Mouse (Mus musculus) adrenal gland, adult 2 months (tissue): ENCODE results near the gene Dctn1. TPM values are rescaled to one million over a fixed set of nuclear protein-coding genes. Genes with fewer than 3 reads are reported as not detected.

Source experiments
- DNase-seq: peaks from one replicate; pipeline ENCODE4 v3.0.0; 2021
- long read RNA-seq: library from polyadenylated mRNA; stranded (forward); transcript quantifications from one replicate; pipeline ENCODE4 v2.0.0, GENCODE M21; 2021
- polyA plus RNA-seq: library from polyadenylated mRNA; depleted of rRNA; stranded (reverse); fragments of >200 nt; gene quantifications from 2 replicates; pipeline ENCODE4 v1.2.3, GENCODE M21; 2012; rRNA removed
- total RNA-seq, 2 experiments: library from RNA; stranded (reverse); gene quantifications; 2 replicates each; pipeline ENCODE4 v1.2.3; 2021

Gene Dctn1
- total RNA-seq (100 to 1,000 TPM; 135 to 138 TPM), polyA plus RNA-seq (210 and 211 TPM in 2 replicates)
- long read RNA-seq, full-length matches to known transcripts: 111 of 201 reads
- long read RNA-seq, partial matches to known transcripts: 35 of 201 reads
- long read RNA-seq, other reads (novel, unspliced or antisense): 55 of 201 reads

DNA sequence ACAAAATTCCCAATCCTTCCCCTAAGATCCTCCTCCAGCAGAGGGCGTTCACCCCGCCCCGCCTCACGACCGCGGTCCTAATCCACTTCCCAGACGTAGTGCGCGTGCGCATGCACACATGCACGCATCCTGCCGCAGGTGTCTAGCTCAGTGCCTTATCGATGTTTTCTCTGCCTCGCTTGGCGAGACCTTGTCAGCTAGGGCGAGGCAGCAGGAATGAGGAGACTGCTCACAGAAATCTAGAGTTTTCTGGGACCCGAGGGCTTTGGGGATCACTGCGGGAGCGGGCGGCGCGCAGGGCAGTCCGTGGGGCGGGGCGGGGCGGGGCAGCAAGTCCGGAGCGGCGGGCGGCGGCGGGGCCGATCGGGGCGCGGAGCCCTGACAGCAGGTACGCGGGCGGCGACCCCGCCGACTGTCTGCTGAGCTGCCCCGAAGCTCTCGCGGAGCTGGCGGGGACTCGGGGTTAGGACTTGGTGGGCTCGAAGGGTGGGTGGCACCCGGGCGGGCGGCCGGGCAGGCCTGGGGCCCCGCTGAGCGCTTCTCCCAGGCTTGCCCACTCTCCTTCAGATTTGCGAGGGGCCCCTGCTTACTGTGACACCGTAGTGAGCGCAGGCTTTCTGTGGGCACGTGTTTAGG, at the start of gene Dctn1:
TSS of gene Dctn1 (plus strand) at position 314 of the 636 bp plus-strand sequence.
- DNase-seq: peak; percentile 95

GRCm38 (mm10) chr6:83116373-83117164, 49.2 kb upstream of the Dctn1 start:
- no peak for DNase-seq

DNA sequence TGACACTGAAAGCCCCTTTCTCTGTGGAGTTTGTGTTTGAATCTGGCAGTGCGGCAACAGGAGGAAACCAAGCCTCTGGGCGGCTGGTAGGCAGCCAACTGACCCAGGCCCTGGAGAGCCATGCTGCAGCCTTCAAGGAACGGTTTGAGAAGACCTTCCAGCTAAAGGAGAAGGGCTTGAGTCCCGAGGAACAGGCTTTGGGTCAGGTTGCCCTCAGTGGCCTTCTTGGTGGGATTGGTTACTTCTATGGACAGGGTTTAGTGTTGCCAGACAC, 48.6 kb upstream of the Dctn1 start:
- no peak for DNase-seq

DNA sequence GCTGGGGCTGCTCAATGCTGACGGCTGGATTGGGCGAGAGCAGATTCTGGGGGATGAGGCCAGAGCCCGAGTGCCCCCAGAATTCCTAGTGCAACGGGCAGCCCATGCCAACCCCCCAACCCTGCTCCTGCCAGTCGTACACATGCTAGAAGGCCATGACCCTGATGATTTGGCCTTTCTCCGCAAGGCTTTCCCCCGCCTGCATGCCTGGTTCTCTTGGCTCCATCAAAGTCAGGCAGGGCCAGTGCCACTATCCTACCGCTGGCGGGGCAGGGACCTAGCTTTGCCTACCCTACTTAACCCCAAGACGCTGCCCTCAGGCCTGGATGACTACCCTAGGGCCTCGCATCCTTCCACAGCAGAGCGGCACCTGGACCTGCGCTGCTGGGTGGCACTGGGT, 48.1 kb upstream of the Dctn1 start:
- peak; percentile 62 for DNase-seq

DNA sequence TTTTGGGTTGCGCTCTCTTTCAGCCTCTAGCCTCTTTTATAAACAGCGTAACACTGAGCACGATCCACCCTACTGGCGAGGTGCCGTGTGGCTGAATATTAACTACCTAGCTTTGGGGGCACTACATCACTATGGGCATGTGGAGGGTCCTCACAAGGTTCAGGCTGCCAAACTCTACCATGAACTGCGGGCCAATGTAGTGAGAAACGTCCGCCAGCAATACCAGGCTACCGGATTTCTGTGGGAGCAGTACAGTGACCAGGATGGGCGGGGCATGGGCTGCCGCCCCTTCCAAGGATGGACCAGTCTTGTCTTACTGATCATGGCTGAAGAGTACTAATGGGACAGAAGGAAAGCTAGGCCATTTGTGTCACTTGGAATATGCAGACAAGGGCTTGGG, 47.4 kb upstream of the Dctn1 start:
- no peak for DNase-seq

DNA sequence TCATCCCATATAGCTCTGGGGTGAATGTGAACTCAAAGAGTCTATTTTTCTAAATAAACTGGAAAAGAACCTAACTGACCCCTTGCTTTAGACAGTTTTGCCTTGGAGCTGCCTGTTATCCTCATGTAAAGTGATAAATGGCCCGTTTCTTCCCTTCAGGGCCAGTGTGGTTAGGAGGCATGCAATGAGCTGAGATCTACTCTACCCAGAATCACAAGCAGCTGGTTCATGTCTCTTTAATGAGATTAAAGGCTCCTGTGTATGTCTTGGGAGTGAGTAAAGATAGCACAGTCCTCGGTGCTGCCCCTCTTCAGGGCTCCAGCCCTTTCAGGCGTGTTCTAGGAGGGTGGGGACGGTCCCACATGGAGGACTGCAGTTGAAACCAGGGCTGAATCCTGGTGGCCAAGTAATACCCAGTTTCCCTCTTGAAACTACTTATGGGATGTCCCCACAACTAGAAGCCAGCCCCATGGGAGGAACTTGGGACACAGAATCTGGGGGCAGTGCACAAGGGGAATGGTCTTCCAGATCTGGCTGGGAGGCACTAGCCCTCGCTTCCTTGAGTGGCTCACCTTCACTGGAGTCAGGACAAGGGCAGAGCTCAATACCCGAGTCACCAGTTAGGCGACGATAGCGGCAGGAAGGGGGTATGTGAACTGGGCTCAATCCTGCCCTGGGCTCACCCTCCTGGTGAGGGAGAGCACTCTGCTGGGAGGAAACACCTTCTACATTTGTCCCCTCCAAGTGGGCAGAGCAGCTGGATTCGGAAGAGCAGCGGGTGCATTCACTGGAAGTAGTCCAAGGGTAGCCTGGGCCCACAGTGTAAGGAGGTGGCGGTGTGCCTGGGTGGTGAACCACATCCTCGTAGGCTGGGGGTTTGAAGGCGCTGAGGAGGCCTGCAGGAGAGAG, 46.6 kb upstream of the Dctn1 start:
- no peak for DNase-seq

- DNase-seq: peak; percentile 47
These were observed 46.0 kb upstream of the Dctn1 start for GRCm38 (mm10) chr6:83119734-83120051.

- peak; percentile 98 for DNase-seq
These were observed 44.5 kb upstream of the Dctn1 start, which contains the start of gene Wbp1 for GRCm38 (mm10) chr6:83120930-83121862. Wbp1 (minus strand) TSS chr6:83121559.

DNA sequence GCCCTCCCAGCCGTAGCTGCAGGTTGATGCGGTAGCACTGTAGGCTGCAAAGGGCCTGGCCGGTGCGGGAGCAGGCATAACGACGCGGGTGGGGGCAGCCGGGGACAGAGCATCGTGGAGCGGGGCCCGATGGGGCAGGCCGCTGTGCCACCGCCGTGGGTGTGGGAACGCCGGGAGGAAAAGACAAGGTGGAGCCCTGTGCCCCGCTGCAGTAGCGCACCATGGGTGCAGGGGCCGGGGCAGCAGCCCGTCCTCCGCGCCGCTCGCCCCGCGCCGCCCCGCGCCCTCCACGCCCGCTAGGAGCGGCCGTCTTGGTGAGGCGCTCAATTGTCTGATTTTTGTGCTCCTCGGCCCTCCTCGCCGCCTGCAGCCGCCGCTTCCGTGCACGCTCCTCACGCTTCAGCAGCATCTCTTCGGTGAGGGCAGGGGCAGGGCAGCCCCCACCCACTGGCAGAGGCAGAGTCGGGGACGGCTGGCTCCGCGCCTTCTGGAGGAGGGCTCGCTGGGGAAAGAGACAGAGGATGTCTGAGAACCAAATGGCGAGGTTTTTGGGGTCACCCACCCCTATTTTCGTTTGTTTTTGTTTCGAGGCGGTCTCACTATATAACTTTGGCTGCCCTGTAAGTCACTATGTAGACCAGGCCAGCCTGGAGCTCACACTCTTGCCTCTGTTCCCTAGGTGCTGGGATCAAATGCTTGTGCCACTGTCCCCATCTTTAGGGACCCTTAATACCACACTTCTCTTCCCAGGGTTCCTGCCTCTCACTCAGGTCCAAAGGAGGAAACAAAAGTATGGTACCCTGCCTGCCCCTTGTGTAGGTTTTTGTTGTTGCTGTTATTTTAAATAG, 43.6 kb upstream of the Dctn1 start:
- DNase-seq: no peak

GRCm38 (mm10) chr6:83122961-83123360, 42.8 kb upstream of the Dctn1 start:
- no peak for DNase-seq

DNA sequence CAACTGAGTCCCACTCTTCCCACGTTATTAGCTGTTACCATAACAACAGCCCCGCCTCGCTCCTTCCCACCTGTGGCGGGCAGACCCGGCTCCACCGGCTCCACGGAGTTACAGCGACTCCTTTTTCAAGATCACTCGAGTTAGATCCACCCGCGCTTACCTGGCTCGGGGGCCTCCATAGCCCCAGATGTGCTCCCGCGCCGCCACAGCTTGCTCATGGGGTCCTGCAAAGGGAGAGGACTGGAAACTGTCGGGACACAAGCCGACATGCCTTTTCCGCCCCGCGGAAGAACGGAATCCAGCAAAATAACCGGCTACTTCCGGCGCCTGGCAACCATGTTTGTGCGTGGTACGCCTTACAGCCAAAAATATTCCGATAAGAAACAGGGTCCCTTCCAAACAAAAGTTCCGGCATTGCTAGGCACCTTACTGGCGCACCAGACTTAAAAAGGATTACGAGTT, 40.8 kb upstream of the Dctn1 start:
- DNase-seq: peak; percentile 93

GRCm38 (mm10) chr6:83125331-83125730, 40.4 kb upstream of the Dctn1 start, which contains the start of gene Ino80b:
Ino80b (minus strand) TSS chr6:83125431.
- no peak for DNase-seq

DNA sequence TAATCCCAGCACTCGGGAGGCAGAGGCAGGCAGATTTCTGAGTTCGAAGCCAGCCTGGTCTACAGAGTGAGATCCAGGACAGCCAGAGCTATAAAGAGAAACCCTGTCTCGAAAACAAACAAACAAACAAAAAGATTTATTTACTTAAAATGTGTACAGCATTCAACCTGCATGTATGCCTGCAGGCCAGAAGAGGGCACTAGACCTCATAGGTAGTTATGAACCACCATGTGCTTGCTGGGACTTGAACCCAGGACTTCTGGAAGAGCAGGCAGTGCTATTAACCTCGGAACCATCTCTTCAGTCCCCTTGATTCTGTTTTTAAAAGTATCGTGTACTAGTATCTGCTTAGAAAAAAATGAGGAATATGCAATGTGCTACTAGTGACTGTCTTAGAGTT, 38.3 kb upstream of the Dctn1 start:
- no peak for DNase-seq

DNA sequence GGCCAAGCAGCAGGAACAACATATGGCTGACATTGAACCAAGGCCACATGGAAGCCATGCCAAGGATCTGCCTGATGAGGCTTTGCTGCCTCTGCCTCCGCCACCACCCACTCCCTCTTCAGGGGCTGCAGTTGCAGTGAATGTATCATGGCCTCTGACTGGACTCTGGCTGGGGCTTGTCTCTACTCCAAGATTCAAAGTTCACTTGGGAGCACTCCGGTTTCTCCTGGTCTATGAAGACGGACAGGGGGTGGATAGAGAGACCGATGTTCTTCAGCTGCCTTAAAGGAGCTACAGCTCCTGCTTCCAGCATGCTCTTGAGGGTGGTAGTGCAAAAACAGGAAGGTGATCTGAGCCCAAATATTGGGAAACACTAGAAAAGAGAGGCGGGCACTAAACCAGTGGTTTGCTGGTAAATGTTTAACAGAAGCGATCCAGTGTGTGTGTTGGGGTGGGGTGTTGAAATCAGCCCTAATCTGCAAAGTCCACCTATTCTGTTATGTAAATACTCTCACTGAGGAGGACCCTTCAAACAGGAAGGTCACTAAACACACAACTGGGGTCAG, 34.2 kb upstream of the Dctn1 start:
- no peak for DNase-seq

DNA sequence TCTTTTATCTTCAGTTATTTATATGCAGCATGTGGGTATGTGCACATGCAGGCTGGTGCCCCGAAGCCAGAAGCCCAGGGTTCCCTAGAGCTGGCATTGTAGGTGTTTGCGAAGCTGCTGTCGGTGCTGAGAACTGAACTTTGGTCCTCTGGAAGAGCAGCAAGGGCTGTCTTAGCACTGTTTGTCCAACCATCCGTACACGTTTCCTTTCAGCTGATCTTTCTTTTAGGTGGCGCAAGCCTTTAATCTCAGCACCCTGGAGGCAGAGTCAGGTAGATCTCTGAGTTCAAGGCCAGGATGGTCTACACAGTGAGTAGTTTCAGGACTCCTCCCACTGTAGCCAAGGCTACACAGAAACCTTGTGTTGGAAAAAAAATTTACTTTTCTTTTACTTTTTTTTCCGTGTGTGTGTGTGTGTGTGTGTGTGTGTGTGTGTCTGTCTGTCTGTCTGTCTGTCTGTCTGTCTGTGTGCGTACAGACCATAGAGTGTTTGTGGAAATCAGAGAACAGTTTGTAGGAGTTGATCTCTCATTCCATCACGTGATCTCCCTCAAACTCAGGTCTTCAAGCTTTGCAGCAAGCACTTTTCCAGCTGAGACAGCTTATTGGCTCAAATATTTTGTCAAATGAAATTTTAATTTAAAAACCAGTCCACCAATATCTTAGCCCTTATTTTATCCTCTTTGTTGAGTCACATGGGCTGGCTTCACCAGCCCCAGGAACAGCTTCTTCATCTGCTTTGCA, 33.4 kb upstream of the Dctn1 start:
- DNase-seq: no peak

DNA sequence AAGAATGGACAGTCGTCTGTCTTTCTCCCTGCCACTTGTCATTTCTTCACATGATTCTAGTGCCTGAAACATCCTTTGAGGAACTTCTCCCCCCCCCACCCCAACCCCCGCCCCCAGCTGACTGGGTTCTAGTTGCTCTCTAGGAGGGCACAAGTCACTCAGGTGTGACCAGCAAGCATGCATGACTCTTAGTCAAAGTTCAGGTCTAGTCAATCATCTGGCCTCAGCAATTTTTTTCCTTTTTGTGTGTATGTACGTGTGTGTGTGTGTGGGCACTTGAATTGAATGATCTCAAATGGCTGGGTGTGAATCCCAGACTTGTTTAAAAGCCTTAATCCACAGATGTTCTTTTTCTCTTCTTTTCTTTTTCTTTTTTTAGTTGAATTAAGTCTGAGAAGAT, 31.5 kb upstream of the Dctn1 start:
- no peak for DNase-seq

GRCm38 (mm10) chr6:83134951-83135513, 30.7 kb upstream of the Dctn1 start, which contains the start of gene Rtkn:
Rtkn (plus strand) TSS chr6:83135463.
- no peak for DNase-seq

DNA sequence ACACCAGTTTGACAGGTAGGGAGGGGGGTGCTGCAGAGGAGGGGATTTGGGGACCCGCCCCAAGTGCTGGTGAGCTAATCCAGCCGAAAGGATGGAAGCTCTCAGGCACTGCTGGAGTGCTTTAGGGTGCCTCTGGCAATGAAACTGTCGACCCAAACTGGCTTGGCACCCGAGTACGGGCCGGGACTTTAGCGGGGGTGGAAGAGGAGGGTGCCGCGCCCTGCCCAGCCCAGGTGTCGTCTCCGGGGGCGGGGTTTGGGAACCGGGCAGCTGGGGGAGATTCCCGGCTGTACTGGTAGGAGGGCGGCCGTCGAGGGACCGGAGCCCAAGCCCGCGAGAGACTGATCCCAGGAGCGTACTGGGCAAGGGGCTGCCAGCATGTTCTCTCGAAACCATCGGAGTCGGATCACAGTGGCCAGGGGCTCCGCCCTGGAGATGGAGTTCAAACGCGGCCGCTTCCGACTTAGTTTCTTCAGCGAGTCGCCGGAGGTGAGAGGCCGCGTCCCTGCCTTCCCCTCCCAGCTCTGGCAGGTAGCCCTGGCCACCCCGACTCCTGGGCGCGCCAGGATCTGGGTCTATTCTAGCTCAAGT, 30.1 kb upstream of the Dctn1 start:
- DNase-seq: peak; percentile 49
